Mouse (Mus musculus) heart, postnatal 10 days (tissue): ENCODE data around the gene Gstm1. TPM values are rescaled to one million over a fixed set of nuclear protein-coding genes. Genes with fewer than 3 reads are reported as not detected.
"Not testable (repeated sequence)": the region's sequence is repeated elsewhere in the genome, so short reads cannot be mapped to it uniquely, and the experiment has no call there.

ENCODE experiments used
- DNase-seq, 2 experiments: peaks; one replicate each; pipeline ENCODE4 v3.0.0; 2021
- intact Hi-C: fragments of 180-260 bp; cut with DNase I; formaldehyde crosslinking; loops from one replicate; pipeline ENCODE4 v1.15.1; 2025
- total RNA-seq, 2 experiments: library from RNA; stranded (reverse); gene quantifications; 2 replicates each; pipeline ENCODE4 v1.2.3; 2021

Gstm1 gene
- total RNA-seq, 2 experiments from 2014 or later: 61.4 to 76.3 TPM

GRCm38 (mm10) chr3:108018190-108018820 is 532 bp upstream of the Gstm1 start:
- DNase-seq: no peak
- intact Hi-C loops: loop anchor here (1.0 to 5.0 kb wide), 4 partner anchors 44 to 152 kb away; no protein-coding TSS in a partner anchor

- intact Hi-C loops: loop anchor here (5.0 kb wide), 2 partner anchors 46 to 79 kb away; no protein-coding TSS in a partner anchor
These were observed 1.3 kb downstream of the Gstm1 start for GRCm38 (mm10) chr3:108016468-108016867.

GRCm38 (mm10) chr3:108014974-108015346 is 2.8 kb downstream of the Gstm1 start:
- intact Hi-C loops: loop anchor here (5.0 kb wide), 2 partner anchors 47 to 78 kb away; no protein-coding TSS in a partner anchor
- no peak for DNase-seq

More at GRCm38 (mm10) chr3:108016468-108016867, 1.3 kb downstream of the Gstm1 start:
- DNase-seq: not testable (repeated sequence)

GRCm38 (mm10) chr3:108014098-108014973 is 3.4 kb downstream of the Gstm1 start:
- intact Hi-C loops: no loop called here

GRCm38 (mm10) chr3:108013331-108013871 is 4.4 kb downstream of the Gstm1 start:
- DNase-seq: peak; percentile 75 to 77
- intact Hi-C loops: no loop called here

More at GRCm38 (mm10) chr3:108014098-108014973, 3.4 kb downstream of the Gstm1 start:
- no peak for DNase-seq

- no peak for DNase-seq
- intact Hi-C loops: no loop called here
These were observed 6.2 kb downstream of the Gstm1 start for GRCm38 (mm10) chr3:108011558-108011957.

- DNase-seq: peak; percentile 86
- intact Hi-C loops: no loop called here
These were observed 7.5 kb downstream of the Gstm1 start for GRCm38 (mm10) chr3:108010286-108010685.

- intact Hi-C loops: no loop called here
- no peak for DNase-seq
These were observed 15.8 kb downstream of the Gstm1 start for GRCm38 (mm10) chr3:108002021-108002420.

GRCm38 (mm10) chr3:107999491-107999890 is 18.3 kb downstream of the Gstm1 start:
- intact Hi-C loops: no loop called here
- no peak for DNase-seq

GRCm38 (mm10) chr3:107998591-107998990 is 19.2 kb downstream of the Gstm1 start:
- intact Hi-C loops: no loop called here
- DNase-seq: no peak

GRCm38 (mm10) chr3:107996576-107996975 is 21.2 kb downstream of the Gstm1 start:
- no peak for DNase-seq
- intact Hi-C loops: no loop called here

- intact Hi-C loops, DNase-seq: not testable (repeated sequence)
These were observed 21.8 kb downstream of the Gstm1 start for GRCm38 (mm10) chr3:107995974-107996373.

GRCm38 (mm10) chr3:107986041-107986562 is 31.7 kb downstream of the Gstm1 start, which contains the start of gene Gstm2:
TSS of gene Gstm2 (minus strand) at chr3:107986453.
- peak; percentile 67 to 73 for DNase-seq
- intact Hi-C loops: no loop called here

GRCm38 (mm10) chr3:107985141-107985540 is 32.6 kb downstream of the Gstm1 start:
- DNase-seq, intact Hi-C loops: not testable (repeated sequence)

- no peak for DNase-seq
- intact Hi-C loops: loop anchor here (5.0 kb wide), 1 partner anchor 42 kb away; the partner anchor contains the start of gene Gstm6
These were observed 33.3 kb downstream of the Gstm1 start for GRCm38 (mm10) chr3:107984471-107984870.

GRCm38 (mm10) chr3:107983771-107984170 is 34.0 kb downstream of the Gstm1 start:
- DNase-seq: no peak
- intact Hi-C loops: loop anchor here (5.0 kb wide), 1 partner anchor 41 kb away; the partner anchor contains the start of gene Gstm6

GRCm38 (mm10) chr3:107982726-107983125 is 35.0 kb downstream of the Gstm1 start:
- intact Hi-C loops: loop anchor here (5.0 kb wide), 1 partner anchor 40 kb away; the partner anchor contains the start of gene Gstm6

GRCm38 (mm10) chr3:107981261-107981660 is 36.5 kb downstream of the Gstm1 start:
- no peak for DNase-seq
- intact Hi-C loops: loop anchor here (5.0 kb wide), 1 partner anchor 39 kb away; the partner anchor contains the start of gene Gstm6

More at GRCm38 (mm10) chr3:107982726-107983125, 35.0 kb downstream of the Gstm1 start:
- no peak for DNase-seq

- intact Hi-C loops: no loop called here
- no peak for DNase-seq
These were observed 40.1 kb downstream of the Gstm1 start for GRCm38 (mm10) chr3:107977691-107978090.

GRCm38 (mm10) chr3:107974237-107974636 is 43.5 kb downstream of the Gstm1 start:
- intact Hi-C loops: no loop called here
- DNase-seq: no peak
